Mouse (Mus musculus) CH12F3 (cell line): ENCODE measurements around the gene Prpf39.

Experiments used
- in situ Hi-C: fragments of 300-500 bp; cut with MboI; formaldehyde crosslinking; loops from 2 replicates; pipeline ENCODE4 v1.14.3; 2020; ENCODE audit warnings: low sequenced_read_pairs

The Prpf39 gene

DNA sequence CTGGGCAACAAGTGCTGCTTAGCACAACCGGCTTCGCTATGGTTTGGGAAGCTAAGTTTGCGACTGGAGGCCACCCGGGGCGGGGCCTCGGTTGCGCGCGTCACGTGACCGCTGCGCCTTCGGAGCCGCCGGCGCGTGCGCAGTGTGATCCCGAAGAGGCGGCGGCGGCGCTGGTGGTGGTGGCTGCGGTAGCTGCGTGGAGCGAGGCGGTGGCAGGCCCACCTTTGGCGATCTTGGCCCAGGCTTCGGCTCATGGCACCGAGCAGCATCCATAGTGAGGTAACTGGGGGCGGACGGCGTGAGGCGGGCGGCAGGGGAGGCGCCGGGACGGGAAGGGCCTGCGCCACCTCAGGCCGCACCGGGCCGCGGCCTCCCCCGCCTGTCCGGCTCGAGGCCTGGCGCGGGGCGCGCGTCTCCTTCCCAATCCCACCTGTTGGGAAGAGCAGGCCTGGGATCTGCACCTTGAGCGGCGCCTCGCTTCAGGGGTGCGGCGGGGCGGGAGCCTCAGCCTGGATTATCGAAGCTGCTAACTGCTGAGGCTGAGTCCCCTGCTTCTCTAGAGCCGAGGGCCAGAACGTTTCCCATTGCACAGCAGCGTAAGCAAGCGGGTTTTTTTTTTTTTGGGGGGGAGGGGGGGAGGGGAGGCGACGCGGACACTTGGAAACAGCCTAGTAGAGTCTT is at the start of gene Prpf39:
Prpf39 (plus strand) TSS at position 144 of the 681 bp plus-strand sequence.
- in situ Hi-C loops: no loop called here

GRCm38 (mm10) chr12:65007725-65008124 is 28.4 kb upstream of the Prpf39 start:
- in situ Hi-C loops: no loop called here

- in situ Hi-C loops: no loop called here
Observed at GRCm38 (mm10) chr12:65022842-65023241, 13.3 kb upstream of the Prpf39 start.

GRCm38 (mm10) chr12:65035839-65036189 is 319 bp upstream of the Prpf39 start:
- in situ Hi-C loops: no loop called here

DNA sequence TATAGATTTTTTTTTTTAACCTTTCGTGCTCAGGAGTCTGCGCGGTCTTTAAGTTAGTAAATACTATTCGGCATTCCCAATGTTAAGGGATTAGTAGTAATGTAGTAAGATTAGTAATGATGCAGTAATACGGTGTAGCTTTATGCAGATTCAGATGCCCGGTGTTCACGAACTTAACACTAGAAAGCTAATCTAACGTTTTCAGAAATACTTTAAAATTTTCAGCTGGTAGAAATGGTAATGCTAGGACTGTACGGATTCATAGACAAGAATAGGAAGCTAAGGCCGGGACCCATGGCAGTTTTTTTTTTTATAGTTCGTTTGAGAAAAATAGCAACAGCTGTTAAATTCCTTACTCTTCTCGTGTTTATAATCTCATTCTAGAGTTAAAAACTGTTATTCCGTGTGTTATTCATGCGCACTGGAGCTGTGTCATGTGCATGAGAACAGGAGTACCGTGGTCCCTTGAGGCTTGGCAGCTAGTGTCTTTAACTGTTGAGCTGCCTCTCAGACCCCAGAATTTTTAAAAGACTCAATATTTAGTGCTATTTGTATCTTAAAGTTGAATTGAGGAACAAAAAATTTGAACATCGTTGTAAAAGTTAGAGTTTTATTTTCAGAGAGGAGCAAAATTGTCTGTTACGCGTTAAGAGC is 886 bp downstream of the Prpf39 start:
- in situ Hi-C loops: no loop called here

DNA sequence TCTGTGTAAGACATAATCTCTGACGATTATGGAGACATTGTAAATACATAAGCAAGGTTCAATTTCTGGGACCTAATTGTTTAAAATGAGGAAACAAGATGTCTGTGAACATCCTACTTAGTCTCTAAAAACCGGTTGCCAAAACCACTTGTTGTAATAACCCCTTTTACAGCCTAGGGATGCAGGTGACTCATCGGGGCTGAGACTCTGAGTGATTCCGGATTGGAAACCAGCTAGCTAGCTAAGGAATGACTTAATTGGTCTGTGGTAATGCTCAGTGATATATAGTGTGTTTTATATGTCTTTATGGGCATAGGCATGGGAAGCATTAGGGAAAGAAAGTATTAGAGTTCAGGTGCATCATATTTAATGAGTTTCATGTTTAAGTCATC is 1.4 kb downstream of the Prpf39 start:
- in situ Hi-C loops: no loop called here

DNA sequence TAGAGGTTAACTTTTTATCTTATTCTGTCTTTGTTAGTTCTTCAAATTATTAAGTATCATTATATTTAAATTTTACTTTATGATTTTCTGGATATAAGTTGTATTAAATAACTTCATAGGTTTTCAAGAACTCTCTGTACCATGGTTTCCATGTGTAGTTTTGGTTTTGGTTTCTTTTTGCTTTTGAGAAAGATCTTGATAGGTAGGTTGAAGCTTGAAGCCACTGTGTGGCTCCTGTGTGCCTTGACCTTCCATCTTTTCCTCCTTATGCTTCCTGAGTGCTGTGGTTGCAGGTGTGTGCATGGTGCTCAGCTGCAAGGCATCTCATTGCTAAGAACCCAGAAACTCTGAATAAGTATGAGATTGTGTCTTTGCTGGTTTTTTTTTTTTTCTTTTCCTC is 12.7 kb downstream of the Prpf39 start:
- in situ Hi-C loops: no loop called here

- in situ Hi-C loops: loop anchor here (10.0 kb wide), 1 partner anchor 63 kb away; no protein-coding TSS in a partner anchor
Observed at GRCm38 (mm10) chr12:65058203-65058602, 22.1 kb downstream of the Prpf39 start.

DNA sequence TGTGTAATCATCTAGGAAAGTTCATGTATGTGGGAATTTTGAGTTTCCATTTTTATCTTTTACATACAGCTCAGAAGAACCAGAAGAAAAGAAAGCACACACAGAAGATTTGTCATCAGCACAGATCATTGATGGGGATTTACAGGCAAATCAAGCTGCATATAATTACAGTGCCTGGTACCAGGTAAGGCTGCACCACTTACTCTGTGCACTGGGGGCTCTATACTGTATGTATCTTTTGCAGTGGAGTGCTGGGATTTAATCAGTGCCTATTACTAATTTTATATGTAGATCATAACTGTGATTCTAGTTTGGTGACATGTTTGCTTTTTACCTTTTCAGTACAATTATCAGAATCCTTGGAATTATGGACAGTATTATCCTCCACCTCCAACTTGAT is 24.9 kb downstream of the Prpf39 start:
- in situ Hi-C loops: no loop called here

DNA sequence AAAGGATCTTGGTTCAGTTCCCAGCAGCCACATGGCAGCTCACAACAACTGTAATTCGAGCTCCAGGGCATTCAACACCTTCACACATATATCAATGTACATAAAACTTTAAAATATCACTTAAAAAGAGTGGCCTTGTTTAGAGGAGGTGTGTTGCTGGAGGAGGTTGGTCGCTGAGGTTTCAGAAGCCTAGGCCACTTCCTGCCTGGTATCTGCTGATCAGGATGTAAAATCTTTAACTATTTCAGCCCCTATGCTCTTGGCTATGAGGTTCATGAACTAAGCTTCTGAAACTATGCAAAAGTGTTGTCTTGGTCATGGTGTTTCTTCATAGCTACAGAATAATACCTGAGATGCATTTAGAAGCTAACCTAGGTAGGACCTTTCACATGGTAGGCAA is 29.1 kb downstream of the Prpf39 start:
- in situ Hi-C loops: no loop called here

DNA sequence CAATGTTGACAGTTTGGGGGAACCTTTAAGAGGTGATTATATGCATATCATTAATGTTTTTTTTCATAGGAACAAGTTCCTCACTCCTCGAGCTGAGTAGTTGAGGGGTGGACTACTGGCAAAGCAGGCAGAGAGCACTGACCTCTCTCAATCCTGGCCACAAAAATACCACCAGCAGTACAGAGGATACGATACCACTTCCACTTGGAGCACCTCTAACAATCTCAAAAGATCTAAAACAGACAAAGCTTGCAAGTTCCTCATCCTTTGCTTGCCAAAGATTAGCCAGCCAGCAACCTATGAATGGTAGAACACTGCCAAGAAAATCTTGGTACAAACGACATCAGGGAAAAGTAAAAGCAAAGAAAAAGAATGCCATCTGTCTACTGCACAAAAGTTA is 30.1 kb downstream of the Prpf39 start:
- in situ Hi-C loops: no loop called here

GRCm38 (mm10) chr12:65068409-65068808 is 32.3 kb downstream of the Prpf39 start:
- in situ Hi-C loops: no loop called here

GRCm38 (mm10) chr12:65072911-65073610 is 36.9 kb downstream of the Prpf39 start:
- in situ Hi-C loops: no loop called here

DNA sequence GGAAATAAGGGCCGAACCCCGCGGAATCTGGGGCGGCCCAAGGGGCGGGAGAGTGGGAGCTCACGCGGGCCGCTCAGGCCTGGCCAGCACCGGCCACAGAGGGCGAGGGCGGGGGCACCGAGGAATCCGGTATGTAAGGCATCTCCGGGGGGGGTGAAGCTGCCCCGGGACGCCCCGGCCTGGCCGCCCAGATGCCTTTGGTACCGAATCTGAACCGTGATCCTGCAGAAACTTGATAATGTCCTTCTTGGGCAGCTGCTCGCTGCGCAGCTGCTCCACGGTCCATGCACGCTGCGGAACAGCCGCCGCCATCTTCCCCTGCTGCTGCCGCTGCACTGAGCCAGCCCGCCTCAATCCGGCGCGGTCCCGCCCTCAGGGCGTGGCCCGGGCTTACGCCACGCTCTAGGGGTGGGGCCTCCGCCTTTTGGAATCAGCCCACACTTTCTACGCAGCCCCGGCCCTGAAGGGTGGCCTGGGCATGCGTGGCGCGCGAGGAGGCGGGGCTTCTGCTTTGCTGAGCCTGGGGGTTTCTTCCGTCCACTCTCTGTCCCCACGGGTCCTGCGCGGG is 37.6 kb downstream of the Prpf39 start, which contains the start of gene Fkbp3:
Fkbp3 (minus strand) TSS at position 397 of the 568 bp plus-strand sequence.
- in situ Hi-C loops: no loop called here

DNA sequence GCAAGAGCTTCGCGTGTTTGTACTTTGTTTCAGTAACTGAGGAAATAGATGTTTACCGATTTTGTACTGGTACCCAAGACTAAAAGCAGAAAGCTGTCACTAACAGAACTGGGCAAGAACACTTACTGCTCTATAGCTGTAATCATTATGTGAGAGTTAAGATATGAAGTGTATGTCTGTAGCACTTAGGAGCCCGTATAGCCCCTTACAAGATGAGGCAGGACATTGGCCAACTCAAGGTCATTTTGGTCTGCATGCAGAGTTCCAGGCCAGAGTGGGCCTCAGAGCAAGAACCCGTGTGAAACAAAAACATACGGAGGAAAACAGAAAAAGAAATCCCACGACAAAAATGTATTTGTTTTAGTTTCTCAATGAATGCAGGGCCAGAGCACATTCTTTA is 38.5 kb downstream of the Prpf39 start:
- in situ Hi-C loops: no loop called here

DNA sequence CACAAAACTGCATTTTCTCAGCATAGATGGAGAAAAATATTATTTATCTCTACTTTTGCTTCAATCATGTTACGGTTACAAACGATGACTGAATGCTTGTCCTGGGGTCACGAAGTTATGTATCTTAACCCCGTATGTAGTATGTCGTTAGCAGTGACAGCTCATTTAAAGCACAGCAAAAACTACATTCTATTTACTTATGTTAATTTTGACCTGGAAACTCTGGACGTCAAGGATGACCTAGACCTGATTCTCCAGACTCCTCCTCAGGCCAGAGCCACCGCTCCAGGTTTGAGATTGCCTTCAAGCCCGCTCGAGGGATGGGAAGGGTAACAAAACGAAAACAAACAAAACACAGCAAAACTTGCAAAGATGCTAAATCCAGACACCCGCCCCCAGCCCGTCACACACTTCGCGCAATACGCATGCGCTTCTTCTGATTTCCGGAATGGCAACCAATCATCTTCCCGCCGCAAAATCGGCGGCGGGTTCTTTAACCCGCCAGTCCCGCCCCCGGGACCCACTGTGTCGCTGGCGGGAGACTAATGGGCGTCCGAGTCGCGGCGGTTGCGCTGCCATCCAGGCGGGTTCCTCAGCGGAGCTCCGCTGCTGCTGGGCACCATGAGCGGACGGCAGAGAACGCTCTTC is 39.1 kb downstream of the Prpf39 start, which contains the start of gene Fancm:
Fancm (plus strand) TSS at position 519 of the 648 bp plus-strand sequence.
- in situ Hi-C loops: no loop called here

DNA sequence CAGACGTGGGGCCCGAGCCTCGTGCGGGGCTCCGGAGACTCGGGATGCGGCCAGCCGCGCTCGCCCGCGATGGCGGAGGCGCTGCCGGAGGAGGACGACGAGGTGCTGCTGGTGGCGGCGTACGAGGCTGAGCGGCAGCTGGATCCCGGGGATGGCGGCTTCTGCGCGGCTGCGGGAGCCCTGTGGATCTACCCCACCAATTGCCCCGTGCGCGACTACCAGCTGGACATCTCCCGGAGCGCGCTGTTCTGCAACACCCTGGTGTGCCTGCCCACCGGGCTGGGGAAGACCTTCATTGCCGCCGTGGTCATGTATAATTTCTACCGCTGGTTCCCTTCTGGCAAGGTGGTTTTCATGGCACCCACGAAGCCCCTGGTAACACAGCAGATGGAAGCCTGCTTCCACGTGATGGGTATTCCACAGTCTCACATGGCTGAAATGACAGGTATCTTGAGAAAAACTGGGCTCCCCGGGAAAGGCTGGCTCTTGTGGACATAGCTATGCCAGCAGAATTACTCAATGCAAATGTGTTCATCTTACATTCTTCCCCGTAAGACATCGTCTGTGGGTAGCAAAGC is 39.7 kb downstream of the Prpf39 start:
- in situ Hi-C loops: no loop called here

DNA sequence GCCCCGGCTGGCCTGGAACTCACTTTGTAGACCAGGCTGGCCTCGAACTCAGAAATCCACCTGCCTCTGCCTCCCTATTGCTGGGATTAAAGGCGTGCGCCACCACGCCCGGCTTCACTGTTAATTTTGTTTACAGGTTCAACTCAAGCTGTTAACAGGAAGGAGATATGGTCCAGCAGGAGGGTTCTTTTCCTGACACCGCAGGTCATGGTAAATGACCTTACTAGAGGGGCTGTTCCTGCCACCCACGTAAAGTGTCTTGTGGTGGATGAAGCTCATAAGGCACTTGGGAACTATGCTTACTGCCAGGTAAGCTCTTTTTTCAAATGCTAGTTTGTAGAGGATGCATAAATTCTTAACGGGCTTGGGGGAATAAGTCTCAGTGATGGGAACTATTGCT is 40.8 kb downstream of the Prpf39 start:
- in situ Hi-C loops: no loop called here

- in situ Hi-C loops: no loop called here
Observed at GRCm38 (mm10) chr12:65108746-65109145, 72.6 kb downstream of the Prpf39 start.

GRCm38 (mm10) chr12:65111503-65111902 is 75.4 kb downstream of the Prpf39 start:
- in situ Hi-C loops: no loop called here

DNA sequence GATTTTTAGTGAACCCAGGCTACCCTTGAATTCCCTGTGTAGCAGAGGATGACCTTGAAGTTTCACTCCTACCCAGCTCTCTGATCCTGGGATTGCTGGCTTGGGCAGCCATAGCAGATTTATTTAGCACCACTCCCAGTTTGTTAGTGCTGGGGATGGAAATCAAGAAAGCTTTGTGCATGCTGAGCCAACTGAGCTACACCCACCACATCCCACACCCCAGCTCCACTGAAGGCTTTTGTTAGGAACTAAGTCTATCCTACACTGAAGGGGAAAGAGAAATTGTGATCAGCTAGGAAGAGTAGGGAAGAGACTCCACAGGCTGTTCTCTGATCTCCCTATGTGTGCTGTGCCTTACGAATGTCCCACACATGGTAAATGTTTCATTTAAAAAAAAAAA is 76.7 kb downstream of the Prpf39 start:
- in situ Hi-C loops: no loop called here
